Mouse (Mus musculus) layer of hippocampus, postnatal 10 days (tissue): ENCODE results near the gene Dgkz. TPM values are rescaled to one million over a fixed set of nuclear protein-coding genes. Genes with fewer than 3 reads are reported as not detected.

Experiments used
- DNase-seq, 2 experiments: peaks; one replicate each; pipeline ENCODE4 v3.0.0; 2021; ENCODE audit warnings: low spot score in 2 of 2
- long read RNA-seq: library from polyadenylated mRNA; stranded (forward); transcript quantifications from one replicate; pipeline ENCODE4 v2.0.0, GENCODE M21; 2023
- total RNA-seq, 2 experiments: library from RNA; stranded (reverse); gene quantifications; 2 replicates each; pipeline ENCODE4 v1.2.3; 2021

Dgkz gene
- total RNA-seq: 100 to 1,000 TPM; 313 to 336 TPM
- long read RNA-seq, transcript Dgkz-201 (31 exons, 3,584 nt): major isoform, 47 of 141 reads
- long read RNA-seq, partial matches to known transcripts: 40 of 141 reads
- long read RNA-seq, other reads (novel, unspliced or antisense): 44 of 141 reads

DNA sequence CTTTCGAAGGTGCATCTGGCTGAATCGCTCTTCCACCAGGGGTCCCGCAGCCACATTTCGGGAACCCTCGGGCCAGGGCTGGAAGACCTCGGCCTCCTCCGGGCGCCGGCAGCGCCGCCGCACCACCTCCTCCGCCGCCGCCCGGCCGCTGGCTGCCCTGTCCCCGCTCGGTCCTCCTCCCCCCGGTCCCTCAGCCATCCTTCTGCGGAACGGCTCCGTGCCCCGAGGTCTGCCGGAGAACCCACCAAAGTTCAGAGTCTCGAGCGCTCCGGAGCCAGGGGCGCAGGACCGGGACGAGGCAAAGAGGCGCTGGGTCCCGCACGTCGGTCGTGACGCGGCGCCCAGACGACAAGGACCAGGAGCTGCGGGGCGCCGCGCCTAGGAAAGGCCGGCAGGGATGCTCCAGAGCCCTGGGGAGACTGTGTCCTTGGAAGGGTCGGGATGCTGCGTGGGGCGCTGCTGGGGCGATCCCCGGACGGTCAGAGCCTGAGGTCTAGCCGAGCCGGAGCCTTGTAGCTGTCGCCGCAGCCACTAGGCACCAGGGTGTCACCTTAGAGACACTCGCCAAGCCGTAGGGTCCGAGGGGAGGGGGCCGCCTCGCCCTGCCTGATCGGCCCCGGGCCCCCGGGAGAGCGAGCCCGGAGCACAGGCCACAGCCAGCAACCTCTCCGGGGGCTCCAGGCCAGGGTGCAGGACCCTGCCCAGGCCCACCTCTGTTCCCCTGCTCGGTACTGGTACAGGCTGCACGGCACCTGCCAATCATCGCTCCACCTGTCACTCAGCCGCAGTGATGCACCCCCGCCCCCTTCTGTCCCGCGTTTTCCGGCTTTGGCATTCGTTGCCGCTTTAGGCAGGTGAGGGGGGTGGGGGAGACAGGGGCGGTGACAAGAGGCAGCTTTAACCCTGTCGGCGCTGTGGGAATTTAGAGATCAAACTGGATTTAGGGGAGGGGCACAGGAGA, at the start of gene Dgkz:
Gene Dgkz, minus strand, starts transcription at position 284 of the 961 bp plus-strand sequence.
- no peak for DNase-seq

GRCm38 (mm10) chr2:92025202-92025601, 49.5 kb upstream of the Dgkz start:
- no peak for DNase-seq

- peak; percentile 70 to 75 for DNase-seq
These were observed 48.6 kb upstream of the Dgkz start, which contains the start of gene Creb3l1 for GRCm38 (mm10) chr2:92024274-92024672. Creb3l1 (minus strand) TSS chr2:92024502.

DNA sequence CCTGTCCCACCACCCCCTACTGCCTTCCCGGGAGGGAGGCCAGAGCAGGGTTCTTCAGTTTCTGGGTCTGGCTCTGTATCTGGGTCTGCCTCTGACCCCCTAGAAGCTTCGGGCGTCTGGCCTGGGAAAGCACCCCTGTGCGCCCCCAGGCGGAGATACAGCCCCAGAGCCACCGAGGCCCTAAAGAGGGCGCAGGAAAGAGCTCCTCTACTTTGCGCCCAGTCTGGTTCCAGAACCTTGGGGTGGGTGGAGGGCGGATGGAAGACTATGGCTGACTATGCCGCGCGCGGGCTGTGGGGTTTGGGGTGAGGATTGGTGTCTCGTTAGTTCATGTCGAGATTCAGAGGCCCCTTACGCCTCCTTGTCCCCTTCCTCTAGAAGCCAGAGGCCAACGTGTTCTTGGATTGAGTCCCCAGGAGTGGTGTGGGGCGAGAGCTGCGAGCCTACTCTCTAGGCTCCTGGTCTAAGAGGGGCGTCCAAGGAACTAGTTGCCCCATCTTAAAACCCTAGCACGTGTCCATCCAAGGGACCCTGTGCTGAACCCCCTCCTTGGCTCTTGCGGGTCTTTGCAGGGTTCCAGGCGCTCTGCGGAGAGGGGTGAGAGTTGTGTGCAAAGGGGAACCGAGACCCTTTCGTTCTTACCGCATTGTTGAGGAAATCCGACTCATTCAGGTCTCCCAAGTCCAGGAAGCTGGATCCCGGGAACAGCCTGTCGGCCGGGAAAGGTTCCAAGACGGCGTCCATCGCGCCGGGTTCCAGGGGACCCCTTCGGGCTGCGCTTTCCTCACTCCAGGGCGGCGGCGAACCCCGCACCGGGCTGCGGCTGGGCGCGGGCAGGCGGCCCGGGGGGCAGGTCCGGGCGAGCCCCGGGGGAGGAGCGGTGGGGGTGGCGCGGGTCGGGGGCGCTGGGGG, 48.0 kb upstream of the Dgkz start:
- peak; percentile 55 to 64 for DNase-seq

- DNase-seq: no peak
These were observed 45.1 kb upstream of the Dgkz start for GRCm38 (mm10) chr2:92020676-92021265.

- no peak for DNase-seq
These were observed 41.8 kb upstream of the Dgkz start for GRCm38 (mm10) chr2:92017440-92017839.

DNA sequence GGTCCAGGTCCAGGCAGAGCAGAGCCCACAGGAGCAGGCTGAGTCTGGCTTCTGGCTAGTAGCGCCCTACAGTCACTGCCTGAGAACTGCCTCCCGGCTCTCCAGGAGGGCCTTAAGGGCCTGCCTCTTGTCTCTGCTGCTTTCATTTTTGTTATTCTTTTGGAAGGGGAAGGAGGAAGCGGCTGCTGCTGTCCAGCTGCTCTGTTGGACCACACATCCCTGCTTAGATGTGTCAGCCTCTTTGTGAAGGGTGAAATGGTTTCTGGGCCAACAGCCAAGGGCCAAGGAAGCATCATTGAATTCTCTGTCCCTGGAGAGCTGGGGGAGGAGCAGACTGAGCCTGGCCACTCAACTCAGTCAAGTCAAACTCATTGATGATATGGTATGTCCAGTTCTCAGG, 41.3 kb upstream of the Dgkz start:
- peak; percentile 30 to 46 for DNase-seq

DNA sequence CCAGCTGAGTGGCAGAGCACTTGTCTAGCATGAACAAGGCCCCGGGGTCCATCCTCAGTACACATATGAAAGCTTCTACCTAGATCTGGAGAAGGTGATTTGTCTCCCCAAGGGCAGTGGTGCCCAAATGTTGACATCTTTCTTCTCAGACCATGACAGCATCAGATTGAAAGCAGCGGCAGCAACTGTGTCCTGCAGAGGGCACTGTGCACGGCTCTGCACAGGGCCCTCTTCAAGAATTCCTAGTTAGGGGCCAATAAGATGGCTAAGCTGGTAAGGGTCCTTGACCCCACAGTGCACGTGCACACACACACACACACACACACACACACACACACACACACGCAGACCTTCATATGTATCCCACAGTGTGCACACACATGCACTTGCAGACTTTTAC, 39.2 kb upstream of the Dgkz start:
- DNase-seq: no peak

DNA sequence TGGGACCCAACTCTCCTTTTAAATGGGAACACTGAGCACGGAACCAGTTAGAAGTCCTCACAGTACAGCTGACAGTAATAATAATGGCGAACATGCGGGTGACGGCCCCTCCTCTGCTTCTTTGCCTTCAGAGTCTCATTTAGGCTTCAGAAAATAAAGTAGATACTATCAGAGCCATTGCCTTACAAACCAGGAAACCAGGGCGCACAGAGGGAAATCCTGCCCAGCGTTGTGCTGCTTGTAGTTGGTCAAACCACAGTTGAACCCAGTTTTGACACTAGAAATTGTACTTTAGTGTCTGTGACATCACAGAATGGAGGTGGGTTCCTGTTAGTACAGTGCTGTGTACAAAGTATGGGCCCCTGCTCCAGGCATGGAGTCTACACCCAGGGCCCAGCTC, 38.6 kb upstream of the Dgkz start:
- no peak for DNase-seq

DNA sequence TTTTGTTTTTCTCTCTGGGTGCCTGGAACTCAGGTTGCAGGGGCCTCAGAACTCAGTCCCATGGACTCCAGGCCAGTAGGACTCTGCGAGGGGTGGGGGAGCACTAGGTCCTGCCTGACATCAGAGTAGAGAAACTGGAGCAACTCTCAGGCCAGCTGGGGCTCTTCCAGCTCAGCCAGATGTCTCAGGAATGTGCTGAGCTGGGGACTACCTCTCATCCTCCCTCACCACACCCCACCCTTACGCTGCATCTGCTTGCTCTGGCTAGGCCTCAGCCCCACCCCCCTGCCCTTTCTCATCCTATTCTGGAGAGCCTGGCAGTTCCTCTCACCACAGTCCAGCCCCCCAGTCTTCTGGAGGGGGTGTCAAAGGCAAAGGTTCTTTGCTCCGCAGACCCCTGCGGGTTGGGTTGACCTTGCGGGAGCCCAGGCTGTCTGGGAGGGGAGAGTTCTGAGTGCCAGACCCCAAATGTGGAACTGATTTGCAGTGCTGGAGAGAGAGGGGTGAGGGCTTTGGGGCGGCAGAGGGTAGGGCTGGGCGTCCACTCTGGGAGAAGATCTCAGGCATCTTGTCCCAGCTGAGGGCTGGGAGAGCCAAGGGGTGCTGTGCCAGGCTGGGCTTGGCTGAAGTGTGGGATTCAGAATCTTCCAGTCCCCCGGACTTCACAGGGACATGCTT, 37.2 kb upstream of the Dgkz start:
- no peak for DNase-seq

- peak in 1 of 2 experiments; percentile 46 for DNase-seq
These were observed 36.0 kb upstream of the Dgkz start for GRCm38 (mm10) chr2:92011424-92012353.

DNA sequence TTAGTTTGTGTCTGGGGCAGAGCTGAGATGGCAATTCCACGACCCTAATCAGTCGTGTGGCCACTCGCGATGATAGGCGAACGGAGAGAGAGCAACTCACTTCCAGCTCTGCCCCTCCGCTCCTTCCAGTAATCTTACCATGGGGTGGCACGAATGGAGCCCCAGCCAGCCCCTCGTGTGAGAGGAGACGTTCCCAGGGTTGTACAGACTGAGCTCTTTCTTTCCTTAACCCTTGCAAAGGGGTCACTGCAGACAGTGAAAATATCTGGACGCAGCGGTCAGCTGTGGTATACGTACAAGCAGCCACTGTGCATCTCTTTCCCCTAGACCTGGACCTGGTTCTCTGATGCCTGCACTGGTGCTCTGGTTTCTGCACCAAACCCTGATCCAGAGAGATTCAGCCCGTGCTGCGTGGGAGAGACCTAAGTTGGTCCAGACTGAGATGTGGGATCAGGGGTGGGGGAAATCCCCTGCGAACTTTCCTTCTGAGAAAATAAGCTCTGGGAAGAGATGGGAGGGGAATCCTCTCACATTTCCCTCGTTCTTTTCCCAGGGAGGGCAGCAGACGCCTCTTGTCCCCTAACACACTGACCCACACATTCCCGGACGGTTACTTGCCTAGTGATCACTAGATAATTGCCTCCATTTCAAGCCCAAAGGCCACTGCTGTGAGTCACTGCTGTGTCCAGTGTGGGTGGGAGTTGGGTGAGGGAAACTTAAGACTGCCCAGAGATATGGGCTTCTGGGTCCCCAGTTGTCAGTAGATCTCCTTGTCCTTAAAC, 33.1 kb upstream of the Dgkz start:
- DNase-seq: no peak

- peak; percentile 94 to 97 for DNase-seq
These were observed 32.4 kb upstream of the Dgkz start for GRCm38 (mm10) chr2:92007933-92008622.

DNA sequence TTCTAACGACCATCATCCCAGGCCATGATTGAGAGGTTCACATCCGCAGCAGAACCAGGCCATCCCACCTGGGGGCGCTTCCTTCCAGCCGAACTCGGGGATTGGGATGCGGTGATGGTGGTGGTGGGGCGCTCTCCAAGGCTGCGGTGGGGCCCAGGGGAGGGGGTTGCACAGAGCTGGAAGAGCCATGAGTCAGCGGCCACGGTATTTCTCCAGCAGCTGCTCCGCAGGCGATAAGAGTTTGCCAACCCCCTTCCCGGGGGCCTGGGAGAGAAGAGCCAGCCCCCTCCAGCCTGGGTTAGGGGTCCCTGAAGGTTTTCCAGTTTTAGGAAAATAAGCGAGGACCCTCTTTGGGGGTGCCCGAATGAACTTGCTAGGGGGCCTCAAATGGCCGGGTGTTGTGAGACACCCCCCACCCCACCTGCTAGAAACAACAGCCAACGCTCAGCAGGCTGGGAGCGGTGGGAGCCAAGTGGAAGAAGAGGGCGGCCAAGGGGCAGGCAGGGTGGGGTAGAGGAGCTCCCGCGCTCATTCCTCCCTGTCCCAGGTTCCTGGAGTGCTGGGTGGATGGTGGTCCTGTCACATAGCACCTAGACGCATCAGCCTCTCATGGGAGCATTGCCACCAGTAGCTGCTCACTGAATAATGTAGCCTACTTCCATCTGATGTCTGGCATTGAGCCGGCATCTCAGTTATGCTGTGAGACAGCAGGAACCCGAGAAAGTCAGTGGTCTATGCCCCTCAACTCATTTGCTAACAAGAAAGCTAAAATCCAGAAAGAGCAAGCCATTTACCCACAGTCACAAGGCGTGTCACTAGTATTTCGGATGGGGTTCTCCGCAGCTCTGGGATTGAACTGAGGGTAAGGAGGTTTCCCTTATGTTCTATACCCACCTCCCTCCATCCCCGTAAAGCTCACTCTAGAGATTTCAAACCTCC, 31.6 kb upstream of the Dgkz start:
- DNase-seq: peak; percentile 79 to 85

- no peak for DNase-seq
These were observed 30.8 kb upstream of the Dgkz start for GRCm38 (mm10) chr2:92006491-92006890.

DNA sequence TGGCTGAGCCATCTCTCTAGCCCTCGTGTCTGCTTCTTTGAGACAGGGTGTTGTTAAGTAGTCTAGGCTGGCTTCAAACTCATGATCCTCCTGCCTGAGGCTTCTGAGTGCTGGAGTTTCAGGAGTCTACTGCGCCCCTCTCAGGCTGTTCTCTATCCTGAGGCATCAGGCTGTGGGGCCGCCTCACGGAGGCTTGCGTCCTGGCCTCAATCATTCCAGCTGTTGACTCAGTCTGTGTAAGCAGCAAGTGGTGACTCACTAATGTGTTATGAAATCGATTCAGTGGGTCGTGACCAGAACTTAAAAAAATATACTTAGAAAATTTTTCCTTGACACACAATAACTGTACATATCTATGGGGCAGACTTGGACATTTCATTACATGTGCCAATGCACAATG, 29.0 kb upstream of the Dgkz start:
- DNase-seq: no peak
